ENCODE assay signal across 11 mouse cellular contexts in genomic region chr17:5091934-5092333, GRCm38 (mm10).
A peak's percentile ranks its signal among the peaks of the same experiment; 100 is the strongest.
DNase-seq lines count a peak whose midpoint lies in the region; ATAC-seq and TF ChIP-seq lines count a peak whose summit lies in the region.
"Had no signal": no experiment of that assay in that cellular context is flagged by ENCODE, and none has a peak within 500 bp of the region (broad histone marks: within the 10 kb centered on the region; RNA-seq: fewer than 3 reads in every experiment).

No protein-coding gene starts in this region.

- no peak overlapping the region for H3K4me2 ChIP-seq in forebrain, embryonic 16.5 days (ENCODE audit: low read length)
- no peak overlapping the region for H3K4me2 ChIP-seq in kidney, postnatal 0 days (ENCODE audit: low read length)
- no peak overlapping the region for H3K4me2 ChIP-seq in liver, postnatal 0 days (ENCODE audit: low read depth, low read length)

- ATAC-seq in forebrain, embryonic 16.5 days = no peak
- peak; percentile 39 for ATAC-seq in kidney, postnatal 0 days (replicated peaks; ENCODE audit: low FRiP score, low read depth)
- ATAC-seq in liver, postnatal 0 days = peak; percentile 7; the same call in 1 of the 2 replicates

- 81% methylated on average over 10 of the region's 10 CpGs for WGBS in forebrain, embryonic 10.5 days
- WGBS in forebrain, embryonic 16.5 days = 82% methylated on average over 10 of the region's 10 CpGs
- WGBS in kidney, postnatal 0 days = 33% methylated on average over 10 of the region's 10 CpGs
- WGBS in embryonic facial prominence, embryonic 10.5 days = 67% methylated on average over 10 of the region's 10 CpGs
- WGBS in liver, postnatal 0 days (ENCODE audit: insufficient replicate concordance) = 53% methylated on average over 10 of the region's 10 CpGs

- no peak for DNase-seq in forebrain, embryonic 10.5 days (ENCODE audit: extremely low spot score, low spot score)
- DNase-seq in kidney, postnatal 0 days (ENCODE audit: low spot score) = peak; percentile 82
- DNase-seq in kidney, adult 9 months = no peak
- no peak for DNase-seq in embryonic facial prominence, embryonic 10.5 days (ENCODE audit: low spot score)
- no peak for DNase-seq in liver, postnatal 0 days
- DNase-seq in adrenal gland, postnatal 14 days = no peak
- DNase-seq in embryo, embryonic 11 days = no peak
- DNase-seq: cerebellum, postnatal 10 days; heart, adult 2 months had no signal

- H3K9ac ChIP-seq in forebrain, embryonic 16.5 days (replicated peaks; ENCODE audit: low read depth, low read length) = no peak overlapping the region
- no peak overlapping the region for H3K9ac ChIP-seq in kidney, postnatal 0 days (ENCODE audit: low read depth, low read length)
- H3K9ac ChIP-seq in liver, postnatal 0 days (replicated peaks) = no peak overlapping the region

- H3K27me3 ChIP-seq in forebrain, embryonic 10.5 days (ENCODE audit: poor library complexity, severe bottlenecking) = no peaks in the 10 kb centered on the region
- no peaks in the 10 kb centered on the region for H3K27me3 ChIP-seq in forebrain, embryonic 16.5 days (replicated peaks; ENCODE audit: control insufficient read depth, insufficient read depth, low read length)
- H3K27me3 ChIP-seq in kidney, postnatal 0 days (ENCODE audit: insufficient read depth, low read length) = no peaks in the 10 kb centered on the region
- H3K27me3 ChIP-seq in embryonic facial prominence, embryonic 10.5 days (replicated peaks; ENCODE audit: low read depth, poor library complexity, severe bottlenecking) = no peaks in the 10 kb centered on the region
- H3K27me3 ChIP-seq in liver, postnatal 0 days (ENCODE audit: insufficient read depth, low read length) = no peaks in the 10 kb centered on the region

- TF ChIP-seq EP300 in liver, postnatal 0 days (IDR thresholded peaks at IDR 0.05; ENCODE audit: low read depth) = no peak

- 0 out of 2 replicates have a peak overlapping the region, but pooled peaks have one; percentile 40 for H3K27ac ChIP-seq in forebrain, embryonic 10.5 days
- H3K27ac ChIP-seq in forebrain, embryonic 16.5 days (ENCODE audit: low read length) = no peak overlapping the region
- H3K27ac ChIP-seq in kidney, postnatal 0 days = peak overlapping the region; percentile 66
- H3K27ac ChIP-seq in embryonic facial prominence, embryonic 10.5 days (replicated peaks) = peak overlapping the region; percentile 37; the same call in 1 of the 2 replicates
- 0 out of 2 replicates have a peak overlapping the region, but pooled peaks have one; percentile 34 for H3K27ac ChIP-seq in liver, postnatal 0 days (ENCODE audit: low read depth)
- H3K27ac ChIP-seq: heart, adult 2 months had no signal

- peaks cover 65% of the 10 kb centered on the region for H3K4me1 ChIP-seq in forebrain, embryonic 10.5 days
- H3K4me1 ChIP-seq in forebrain, embryonic 16.5 days (replicated peaks; ENCODE audit: control insufficient read depth, insufficient read depth, low read length) = peaks cover 23% of the 10 kb centered on the region
- peaks cover 18% of the 10 kb centered on the region for H3K4me1 ChIP-seq in kidney, postnatal 0 days (replicated peaks; ENCODE audit: insufficient read depth, low read length)
- peaks cover 60% of the 10 kb centered on the region for H3K4me1 ChIP-seq in embryonic facial prominence, embryonic 10.5 days
- peaks cover 52% of the 10 kb centered on the region for H3K4me1 ChIP-seq in liver, postnatal 0 days (ENCODE audit: insufficient read depth)

- H3K9me3 ChIP-seq in forebrain, embryonic 10.5 days = no peaks in the 10 kb centered on the region
- no peaks in the 10 kb centered on the region for H3K9me3 ChIP-seq in forebrain, embryonic 16.5 days (ENCODE audit: control insufficient read depth, low read length)
- H3K9me3 ChIP-seq in kidney, postnatal 0 days (replicated peaks; ENCODE audit: low read length) = no peaks in the 10 kb centered on the region
- no peaks in the 10 kb centered on the region for H3K9me3 ChIP-seq in embryonic facial prominence, embryonic 10.5 days
- no peaks in the 10 kb centered on the region for H3K9me3 ChIP-seq in liver, postnatal 0 days (ENCODE audit: low read length)

- no peak overlapping the region for H3K4me3 ChIP-seq in forebrain, embryonic 10.5 days
- no peak overlapping the region for H3K4me3 ChIP-seq in forebrain, embryonic 16.5 days (replicated peaks; ENCODE audit: low read length)
- no peak overlapping the region for H3K4me3 ChIP-seq in kidney, postnatal 0 days (replicated peaks; ENCODE audit: low read depth, low read length)
- no peak overlapping the region for H3K4me3 ChIP-seq in embryonic facial prominence, embryonic 10.5 days
- no peak overlapping the region for H3K4me3 ChIP-seq in liver, postnatal 0 days (ENCODE audit: low read depth, low read length)
- H3K4me3 ChIP-seq: erythroblast, embryonic 14.5 days; heart, adult 2 months had no signal

- TF ChIP-seq CTCF in kidney, postnatal 0 days (IDR thresholded peaks at IDR 0.05; ENCODE audit: low read depth) = no peak
- TF ChIP-seq CTCF in liver, postnatal 0 days (IDR thresholded peaks at IDR 0.05; ENCODE audit: low read depth) = no peak

- H3K36me3 ChIP-seq in forebrain, embryonic 10.5 days (replicated peaks) = peaks cover 15% of the 10 kb centered on the region
- no peaks in the 10 kb centered on the region for H3K36me3 ChIP-seq in forebrain, embryonic 16.5 days (ENCODE audit: control insufficient read depth, insufficient read depth)
- H3K36me3 ChIP-seq in kidney, postnatal 0 days (ENCODE audit: insufficient read depth, low read length) = no peaks in the 10 kb centered on the region
- peaks cover 19% of the 10 kb centered on the region for H3K36me3 ChIP-seq in embryonic facial prominence, embryonic 10.5 days (replicated peaks)
- H3K36me3 ChIP-seq in liver, postnatal 0 days (replicated peaks; ENCODE audit: insufficient read depth, low read length) = no peaks in the 10 kb centered on the region
